Mouse (Mus musculus) small intestine, adult 2 months (tissue): ENCODE data around the gene Dydc2.

Source experiments
- CTCF ChIP-seq: fragments of 200-500 bp; IDR thresholded peaks from 2 replicates; pipeline ENCODE4 v1.5.1; 2012; ENCODE audit warnings: low read depth, mild to moderate bottlenecking, control low read depth, inconsistent platforms, low read length, moderate library complexity, mixed read lengths; ENCODE audit not compliant: insufficient replicate concordance, insufficient read length; ENCODE audit errors: extremely low read depth
- POLR2A ChIP-seq: fragments of 200-500 bp; IDR thresholded peaks from 2 replicates; pipeline ENCODE4 v1.6.1; 2012; ENCODE audit warnings: low read depth, mild to moderate bottlenecking, control low read depth, inconsistent platforms, low read length, moderate library complexity

GRCm38 (mm10) chr14:41050471-41050870, 18.5 kb downstream of the Dydc2 start:
- TF ChIP-seq CTCF (no peak), POLR2A (no peak)
